Mouse (Mus musculus) kidney, postnatal 0 days (tissue): ENCODE measurements around the gene Asic2. TPM values are rescaled to one million over a fixed set of nuclear protein-coding genes. Genes with fewer than 3 reads are reported as not detected.

Experiments
- ATAC-seq: fragments of 200-750 bp; cut with Nextera tagmentation; replicated peaks from 2 replicates; pipeline ENCODE4 v1.8.0; 2017; ENCODE audit warnings: low read depth, moderate number of reproducible peaks, moderate TSS enrichment, moderate library complexity; ENCODE audit not compliant: low FRiP score
- DNase-seq: peaks from one replicate; pipeline ENCODE4 v3.0.0-alpha.2; 2016; ENCODE audit warnings: low spot score
- H3K27ac ChIP-seq: fragments of 300-500 bp; sonication (generic); 2 replicates; pipeline ENCODE4 v1.5.1; 2014; ENCODE audit warnings: mild to moderate bottlenecking
- H3K27me3 ChIP-seq: fragments of 300-500 bp; sonication (generic); 2 replicates; pipeline ENCODE4 v1.6.1; 2014; ENCODE audit warnings: low read length, mixed read lengths; ENCODE audit not compliant: insufficient read depth
- H3K36me3 ChIP-seq: fragments of 300-500 bp; sonication (generic); 2 replicates; pipeline ENCODE4 v1.6.1; 2014; ENCODE audit warnings: low read length, mixed read lengths; ENCODE audit not compliant: insufficient read depth
- H3K4me1 ChIP-seq: fragments of 300-500 bp; sonication (generic); replicated peaks from 2 replicates; pipeline ENCODE4 v1.6.1; 2014; ENCODE audit warnings: antibody characterized with exemption, low read length, mixed read lengths; ENCODE audit not compliant: insufficient read depth
- H3K4me2 ChIP-seq: fragments of 300-500 bp; sonication (generic); 2 replicates; pipeline ENCODE4 v1.6.1; 2014; ENCODE audit warnings: mild to moderate bottlenecking, low read length, moderate library complexity, mixed read lengths
- H3K4me3 ChIP-seq: fragments of 300-500 bp; sonication (generic); replicated peaks from 2 replicates; pipeline ENCODE4 v1.5.1; 2014; ENCODE audit warnings: low read depth, low read length
- H3K9ac ChIP-seq: fragments of 300-500 bp; sonication (generic); 2 replicates; pipeline ENCODE4 v1.6.1; 2014; ENCODE audit warnings: low read depth, low read length
- H3K9me3 ChIP-seq: fragments of 300-500 bp; sonication (generic); replicated peaks from 2 replicates; pipeline ENCODE4 v1.6.1; 2016; ENCODE audit warnings: low read length, inconsistent platforms, mixed read lengths
- CTCF ChIP-seq: IDR thresholded peaks from 2 replicates; pipeline ENCODE4 v1.5.1; 2016; ENCODE audit warnings: antibody characterized with exemption, low read depth, mild to moderate bottlenecking, moderate library complexity
- WGBS: fragments of 180-500 bp; shearing (Covaris S2); extraction: QIAGEN DNeasy Blood & Tissue Kit; methylation state at CpG from one replicate; pipeline ENCODE4 v1.1.7; 2014; 5-methylcytosine and 5-hydroxymethylcytosine counted together
- polyA plus RNA-seq: library from polyadenylated mRNA; unstranded; fragments of >200 nt; fragmentation: Nextera tagmentation; extraction: Ambion mirVana; gene quantifications from 2 replicates; pipeline ENCODE4 v1.2.1, GENCODE M21; 2015

Gene Asic2
- polyA plus RNA-seq, 1 experiment from 2014 or later, result 2.6 TPM

GRCm38 (mm10) chr11:81094581-81094980, 873.7 kb downstream of the Asic2 start:
- Histone ChIP-seq H3K36me3 (no peaks in the 10 kb centered on the region), H3K27ac (no peak overlapping the region), H3K9me3 (no peaks in the 10 kb centered on the region), H3K9ac (no peak overlapping the region), H3K4me2 (no peak overlapping the region), H3K4me1 (no peaks in the 10 kb centered on the region), H3K4me3 (no peak overlapping the region), H3K27me3 (no peaks in the 10 kb centered on the region)
- ATAC-seq, result no peak
- DNase-seq, result peak; percentile 21
- no peak for TF ChIP-seq CTCF
- 27% methylated on average over 8 of the region's 8 CpGs for WGBS

GRCm38 (mm10) chr11:81092161-81092560, 876.1 kb downstream of the Asic2 start:
- Histone ChIP-seq H3K9ac (no peak overlapping the region), H3K36me3 (no peaks in the 10 kb centered on the region), H3K4me2 (no peak overlapping the region), H3K4me1 (no peaks in the 10 kb centered on the region), H3K27me3 (no peaks in the 10 kb centered on the region), H3K4me3 (no peak overlapping the region), H3K9me3 (no peaks in the 10 kb centered on the region), H3K27ac (no peak overlapping the region)
- WGBS, result 83% methylated on average over 2 of the region's 2 CpGs
- DNase-seq (no peak), ATAC-seq (no peak)
- TF ChIP-seq CTCF, result no peak

- Histone ChIP-seq H3K27ac (no peak overlapping the region), H3K9me3 (no peaks in the 10 kb centered on the region), H3K4me3 (no peak overlapping the region), H3K4me2 (no peak overlapping the region), H3K9ac (no peak overlapping the region), H3K27me3 (no peaks in the 10 kb centered on the region), H3K36me3 (no peaks in the 10 kb centered on the region), H3K4me1 (no peaks in the 10 kb centered on the region)
- TF ChIP-seq CTCF, result no peak
- DNase-seq, result peak; percentile 29
- 49% methylated on average over 4 of the region's 4 CpGs for WGBS
- ATAC-seq, result no peak
These were observed 884.4 kb downstream of the Asic2 start for GRCm38 (mm10) chr11:81083822-81084221.

GRCm38 (mm10) chr11:81080076-81080805, 888.0 kb downstream of the Asic2 start:
- DNase-seq (no peak), ATAC-seq (no peak)
- Histone ChIP-seq H3K4me2 (no peak overlapping the region), H3K9ac (no peak overlapping the region), H3K4me3 (no peak overlapping the region), H3K27me3 (no peaks in the 10 kb centered on the region), H3K36me3 (no peaks in the 10 kb centered on the region), H3K9me3 (no peaks in the 10 kb centered on the region), H3K4me1 (no peaks in the 10 kb centered on the region), H3K27ac (no peak overlapping the region)
- TF ChIP-seq CTCF, result no peak
- WGBS, result 68% methylated on average over 11 of the region's 11 CpGs

GRCm38 (mm10) chr11:81079237-81079636, 889.0 kb downstream of the Asic2 start:
- 34% methylated on average over 3 of the region's 3 CpGs for WGBS
- no peak for TF ChIP-seq CTCF
- Histone ChIP-seq H3K4me3 (no peak overlapping the region), H3K4me1 (no peaks in the 10 kb centered on the region), H3K9me3 (no peaks in the 10 kb centered on the region), H3K4me2 (no peak overlapping the region), H3K36me3 (no peaks in the 10 kb centered on the region), H3K27ac (no peak overlapping the region), H3K27me3 (no peaks in the 10 kb centered on the region), H3K9ac (no peak overlapping the region)
- DNase-seq, result no peak
- ATAC-seq, result no peak

- Histone ChIP-seq H3K9me3 (no peaks in the 10 kb centered on the region), H3K36me3 (no peaks in the 10 kb centered on the region), H3K4me1 (no peaks in the 10 kb centered on the region), H3K27me3 (no peaks in the 10 kb centered on the region), H3K4me3 (no peak overlapping the region), H3K4me2 (no peak overlapping the region), H3K27ac (no peak overlapping the region), H3K9ac (no peak overlapping the region)
- no peak for TF ChIP-seq CTCF
- 86% methylated on average over 4 of the region's 4 CpGs for WGBS
- no peak for DNase-seq
- no peak for ATAC-seq
These were observed 896.4 kb downstream of the Asic2 start for GRCm38 (mm10) chr11:81071836-81072235.

- Histone ChIP-seq H3K4me1 (no peaks in the 10 kb centered on the region), H3K4me3 (no peak overlapping the region), H3K4me2 (no peak overlapping the region), H3K27me3 (no peaks in the 10 kb centered on the region), H3K27ac (no peak overlapping the region), H3K9me3 (no peaks in the 10 kb centered on the region), H3K9ac (no peak overlapping the region), H3K36me3 (no peaks in the 10 kb centered on the region)
- ATAC-seq (no peak), DNase-seq (no peak)
- TF ChIP-seq CTCF, result no peak
- 78% methylated on average over 11 of the region's 11 CpGs for WGBS
These were observed 902.9 kb downstream of the Asic2 start for GRCm38 (mm10) chr11:81065386-81065785.
